Mouse (Mus musculus): ENCODE results near the gene Hist1h2an.
"Not testable (repeated sequence)": the region's sequence is repeated elsewhere in the genome, so short reads cannot be mapped to it uniquely, and the experiment has no call there.

DNA sequence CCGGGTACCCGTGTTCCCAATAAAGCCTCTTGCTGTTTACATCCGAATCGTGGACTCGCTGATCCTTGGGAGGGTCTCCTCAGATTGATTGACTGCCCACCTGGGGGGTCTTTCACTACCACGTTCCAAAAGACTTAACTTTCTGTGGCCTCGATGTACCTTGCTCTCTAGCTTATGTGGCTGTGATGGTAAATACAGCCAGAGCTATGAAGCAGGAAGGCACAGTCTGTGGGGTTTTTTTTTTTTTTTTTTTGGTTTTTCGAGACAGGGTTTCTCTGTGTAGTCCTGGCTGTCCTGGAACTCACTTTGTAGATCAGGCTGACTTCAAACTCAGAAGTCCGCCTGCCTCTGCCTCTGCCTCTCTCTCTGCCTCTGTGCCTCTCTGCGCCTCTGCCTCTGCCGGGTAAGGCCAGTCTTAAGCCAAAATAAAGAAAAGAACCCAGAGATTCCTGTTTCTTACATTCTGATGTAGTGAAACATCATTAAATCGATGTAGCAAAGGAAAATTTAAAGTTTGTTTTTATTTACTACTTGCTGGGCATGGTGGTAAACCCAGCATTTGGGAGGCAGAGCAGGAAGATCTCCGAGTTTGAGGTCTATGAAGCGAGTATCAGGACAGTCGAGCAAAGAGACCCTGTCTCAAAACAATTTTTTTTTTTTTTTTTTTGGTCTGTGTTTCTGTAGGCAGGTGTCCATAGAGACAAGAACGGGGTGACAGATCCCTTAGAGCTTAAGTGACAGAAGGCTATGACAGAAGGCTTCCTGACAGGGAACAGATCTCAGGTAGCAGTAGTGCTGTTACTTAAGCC is 33.3 kb upstream of the Hist1h2an start:
- TF ChIP-seq POLR2A (IDR thresholded peaks at IDR 0.05; ENCODE audit: borderline replicate concordance, control insufficient read depth, low read depth, low read length); CTCF (IDR thresholded peaks at IDR 0.05; ENCODE audit: control insufficient read depth, insufficient read depth, low read length): not testable (repeated sequence)
